Mouse (Mus musculus) olfactory bulb, adult 2 months (tissue): ENCODE results near the gene Ndrg4.

Experiments used
- CTCF ChIP-seq: fragments of 200-500 bp; IDR thresholded peaks from 2 replicates; pipeline ENCODE4 v1.5.1; 2012; ENCODE audit warnings: low read depth, mild to moderate bottlenecking, low read length, moderate library complexity; ENCODE audit not compliant: insufficient read depth
- POLR2A ChIP-seq: fragments of 200-500 bp; IDR thresholded peaks from 2 replicates; pipeline ENCODE4 v1.6.1; 2012; ENCODE audit warnings: mild to moderate bottlenecking, low read depth, low read length, moderate library complexity; ENCODE audit not compliant: insufficient read depth

GRCm38 (mm10) chr8:95712395-95712794 is 35.6 kb downstream of the Ndrg4 start:
- TF ChIP-seq POLR2A = no peak
- TF ChIP-seq CTCF = no peak
